Mouse (Mus musculus) ovary, adult 18-20 months (tissue): Measurements from ENCODE around the gene Scn1a.

Experiments used
- DNase-seq: peaks from one replicate; pipeline ENCODE4 v3.0.0; 2022; ENCODE audit warnings: low spot score, mixed read lengths

Scn1a gene

GRCm38 (mm10) chr2:66440711-66441110 is at the start of gene Scn1a:
Scn1a (minus strand) TSS chr2:66440840.
- no peak for DNase-seq

GRCm38 (mm10) chr2:66478395-66478794 is 37.8 kb upstream of the Scn1a start:
- DNase-seq = no peak

- DNase-seq = no peak
Observed at GRCm38 (mm10) chr2:66473181-66473822, 32.7 kb upstream of the Scn1a start.

GRCm38 (mm10) chr2:66465484-66465883 is 24.8 kb upstream of the Scn1a start:
- no peak for DNase-seq

GRCm38 (mm10) chr2:66464874-66465458 is 24.3 kb upstream of the Scn1a start:
- DNase-seq = no peak

- DNase-seq = no peak
Observed at GRCm38 (mm10) chr2:66463916-66464315, 23.3 kb upstream of the Scn1a start.

- no peak for DNase-seq
Observed at GRCm38 (mm10) chr2:66462458-66462857, 21.8 kb upstream of the Scn1a start.

- no peak for DNase-seq
Observed at GRCm38 (mm10) chr2:66439764-66440471, 722 bp downstream of the Scn1a start.

GRCm38 (mm10) chr2:66436286-66436685 is 4.4 kb downstream of the Scn1a start:
- no peak for DNase-seq

- DNase-seq = no peak
Observed at GRCm38 (mm10) chr2:66409740-66410290, 30.8 kb downstream of the Scn1a start.

GRCm38 (mm10) chr2:66408899-66409739 is 31.5 kb downstream of the Scn1a start:
- no peak for DNase-seq

GRCm38 (mm10) chr2:66408456-66408855 is 32.2 kb downstream of the Scn1a start:
- DNase-seq = no peak

- DNase-seq = no peak
Observed at GRCm38 (mm10) chr2:66392586-66392985, 48.1 kb downstream of the Scn1a start.

GRCm38 (mm10) chr2:66367957-66368356 is 72.7 kb downstream of the Scn1a start:
- no peak for DNase-seq

GRCm38 (mm10) chr2:66350590-66350989 is 90.0 kb downstream of the Scn1a start:
- DNase-seq = no peak

GRCm38 (mm10) chr2:66346622-66347021 is 94.0 kb downstream of the Scn1a start:
- DNase-seq = no peak

- no peak for DNase-seq
Observed at GRCm38 (mm10) chr2:66346181-66346580, 94.5 kb downstream of the Scn1a start.

GRCm38 (mm10) chr2:66337406-66337805 is 103.2 kb downstream of the Scn1a start:
- no peak for DNase-seq

GRCm38 (mm10) chr2:66336396-66336795 is 104.2 kb downstream of the Scn1a start:
- DNase-seq = no peak

GRCm38 (mm10) chr2:66272551-66272950 is 168.1 kb downstream of the Scn1a start:
- no peak for DNase-seq

GRCm38 (mm10) chr2:66256220-66257131 is 184.2 kb downstream of the Scn1a start, which contains the start of gene Ttc21b:
Ttc21b (minus strand) TSS chr2:66256617.
- DNase-seq = peak; percentile 96
